Mouse (Mus musculus) right cerebral cortex, postnatal 14 days (tissue): Measurements from ENCODE around the gene Nos2.
"Not testable (repeated sequence)": the region's sequence is repeated elsewhere in the genome, so short reads cannot be mapped to it uniquely, and the experiment has no call there.

Experiments used
- DNase-seq: peaks from one replicate; pipeline ENCODE4 v3.0.0; 2022

The Nos2 gene

GRCm38 (mm10) chr11:78990875-78991543, 70.4 kb downstream of the Nos2 start:
- DNase-seq: not testable (repeated sequence)

- DNase-seq: no peak
Observed at GRCm38 (mm10) chr11:78999118-78999517, 78.5 kb downstream of the Nos2 start.

GRCm38 (mm10) chr11:79001871-79002270, 81.3 kb downstream of the Nos2 start:
- DNase-seq: no peak

GRCm38 (mm10) chr11:79002551-79002951, 82.0 kb downstream of the Nos2 start:
- DNase-seq: no peak

- DNase-seq: no peak
Observed at GRCm38 (mm10) chr11:79003053-79003768, 82.6 kb downstream of the Nos2 start.

GRCm38 (mm10) chr11:79003769-79004638, 83.4 kb downstream of the Nos2 start:
- DNase-seq: no peak

- DNase-seq: no peak
Observed at GRCm38 (mm10) chr11:79005578-79006394, 85.2 kb downstream of the Nos2 start.

GRCm38 (mm10) chr11:79006417-79006816, 85.8 kb downstream of the Nos2 start:
- no peak for DNase-seq

GRCm38 (mm10) chr11:79007356-79007755, 86.8 kb downstream of the Nos2 start:
- DNase-seq: not testable (repeated sequence)

- DNase-seq: no peak
Observed at GRCm38 (mm10) chr11:79008007-79008775, 87.6 kb downstream of the Nos2 start.

- no peak for DNase-seq
Observed at GRCm38 (mm10) chr11:79008891-79009290, 88.3 kb downstream of the Nos2 start.
